Mouse (Mus musculus): Measurements from ENCODE around the gene Polr2m. TPM values are rescaled to one million over a fixed set of nuclear protein-coding genes. Genes with fewer than 3 reads are reported as not detected.
"Not testable (repeated sequence)": the region's sequence is repeated elsewhere in the genome, so short reads cannot be mapped to it uniquely, and the experiment has no call there.

Gene Polr2m
- polyA plus RNA-seq, 1 experiment from 2014 or later, result 380 TPM

- no peak overlapping the region for H3K4me2 ChIP-seq
- H3K27ac ChIP-seq (ENCODE audit: poor library complexity, severe bottlenecking), result no peak overlapping the region
- H3K36me3 ChIP-seq, result no peaks in the 10 kb centered on the region
- no peak overlapping the region for H3K4me3 ChIP-seq
- no peaks in the 10 kb centered on the region for H3K27me3 ChIP-seq (replicated peaks)
- H3K9ac ChIP-seq, result no peak overlapping the region
- no peak for ATAC-seq (ENCODE audit: insufficient number of reproducible peaks, low FRiP score)
- H3K4me1 ChIP-seq (replicated peaks), result peaks cover 11% of the 10 kb centered on the region; the same call in 1 of the 2 replicates
- H3K9me3 ChIP-seq (replicated peaks), result no peaks in the 10 kb centered on the region
- 52% methylated on average over 2 of the region's 2 CpGs for WGBS
These were observed 10.9 kb upstream of the Polr2m start for GRCm38 (mm10) chr9:71496637-71497036.

DNA sequence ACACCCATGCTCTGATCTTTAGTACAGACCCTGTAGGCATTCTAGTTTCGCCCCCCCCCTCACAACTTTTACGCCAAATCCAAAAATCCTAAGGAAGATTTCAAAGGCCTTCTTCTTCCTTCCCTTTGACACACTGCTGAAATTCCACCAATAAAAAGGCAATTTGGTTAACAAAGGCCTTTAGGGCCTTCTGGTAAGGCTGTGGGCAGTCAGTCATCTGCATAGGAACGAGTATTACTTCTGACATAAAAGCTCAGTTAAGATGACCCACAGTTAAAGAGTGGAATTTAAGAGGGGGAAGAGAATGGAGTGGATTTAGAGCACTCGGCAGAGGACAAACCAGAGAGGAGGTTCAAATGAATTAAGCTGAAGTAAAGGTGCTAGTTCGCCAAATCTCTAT is 8.0 kb upstream of the Polr2m start:
- Histone ChIP-seq H3K4me2 (no peak overlapping the region), H3K27ac (ENCODE audit: poor library complexity, severe bottlenecking) (no peak overlapping the region), H3K27me3 (replicated peaks) (no peaks in the 10 kb centered on the region), H3K9me3 (replicated peaks) (no peaks in the 10 kb centered on the region), H3K36me3 (no peaks in the 10 kb centered on the region), H3K4me1 (replicated peaks) (peaks cover 11% of the 10 kb centered on the region; the same call in 1 of the 2 replicates), H3K4me3 (no peak overlapping the region), H3K9ac (no peak overlapping the region)
- 79% methylated on average over 5 of the region's 5 CpGs for WGBS
- no peak for ATAC-seq (ENCODE audit: insufficient number of reproducible peaks, low FRiP score)

GRCm38 (mm10) chr9:71492296-71493025 is 6.7 kb upstream of the Polr2m start:
- Histone ChIP-seq H3K36me3 (no peaks in the 10 kb centered on the region), H3K4me1 (replicated peaks) (peaks cover 11% of the 10 kb centered on the region; the same call in 1 of the 2 replicates), H3K4me3 (no peak overlapping the region), H3K27me3 (replicated peaks) (no peaks in the 10 kb centered on the region), H3K27ac (ENCODE audit: poor library complexity, severe bottlenecking) (no peak overlapping the region), H3K9ac (no peak overlapping the region), H3K9me3 (replicated peaks) (no peaks in the 10 kb centered on the region), H3K4me2 (no peak overlapping the region)
- 70% methylated on average over 15 of the region's 15 CpGs for WGBS
- ATAC-seq (ENCODE audit: insufficient number of reproducible peaks, low FRiP score), result no peak

DNA sequence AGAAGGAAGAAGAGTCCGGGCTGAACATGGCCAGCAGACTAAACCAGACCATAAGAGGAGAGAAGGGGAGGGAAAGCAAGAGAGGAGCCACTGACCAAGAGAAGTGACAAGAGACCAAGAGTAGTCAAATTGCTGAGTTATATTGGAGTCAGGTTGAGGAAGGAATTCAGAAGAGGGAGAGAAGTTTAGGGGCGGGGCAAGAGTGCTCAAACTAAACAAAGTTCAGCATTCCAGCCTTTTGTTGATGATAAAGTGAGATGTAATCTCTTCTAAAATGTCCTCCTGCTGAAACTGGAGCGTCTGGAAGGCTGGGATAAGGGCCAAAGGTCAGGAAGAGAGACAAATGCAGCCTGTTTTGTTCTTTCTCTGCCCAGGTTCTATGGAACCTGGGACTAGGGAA is 4.3 kb upstream of the Polr2m start:
- Histone ChIP-seq H3K4me1 (replicated peaks) (peaks cover 5% of the 10 kb centered on the region; the same call in 1 of the 2 replicates), H3K27me3 (replicated peaks) (no peaks in the 10 kb centered on the region), H3K4me3 (no peak overlapping the region), H3K36me3 (no peaks in the 10 kb centered on the region), H3K9me3 (replicated peaks) (no peaks in the 10 kb centered on the region), H3K4me2 (no peak overlapping the region), H3K27ac (ENCODE audit: poor library complexity, severe bottlenecking) (no peak overlapping the region), H3K9ac (no peak overlapping the region)
- WGBS, result 43% methylated on average over 3 of the region's 3 CpGs
- ATAC-seq (ENCODE audit: insufficient number of reproducible peaks, low FRiP score), result no peak

DNA sequence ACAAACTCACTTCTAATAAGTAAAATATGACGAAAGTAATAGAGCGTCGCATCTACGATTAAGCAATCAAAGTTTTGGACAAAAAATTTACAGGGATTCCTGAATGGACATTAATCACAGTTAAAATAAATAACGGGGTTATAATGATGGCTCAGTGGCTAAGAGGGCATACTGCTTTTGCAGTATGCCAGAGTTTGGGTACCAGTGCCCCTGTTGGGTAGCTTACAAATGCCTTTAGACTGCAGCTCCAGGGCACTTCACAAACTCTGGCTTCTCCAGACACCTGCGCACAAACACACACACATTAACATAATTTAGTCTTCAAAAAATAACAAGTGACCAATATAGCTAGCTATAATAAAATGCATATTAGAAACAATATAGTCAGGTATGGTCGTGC is 392 bp upstream of the Polr2m start:
- Histone ChIP-seq H3K9ac (no peak overlapping the region), H3K4me3 (peak overlapping the region; percentile 96; the same call in 1 of the 2 replicates), H3K27ac (ENCODE audit: poor library complexity, severe bottlenecking) (0 out of 2 replicates have a peak overlapping the region, but pooled peaks have one; percentile 2), H3K27me3 (replicated peaks) (no peaks in the 10 kb centered on the region), H3K4me1 (replicated peaks) (peaks cover 15% of the 10 kb centered on the region), H3K36me3 (peaks cover 25% of the 10 kb centered on the region), H3K9me3 (replicated peaks) (no peaks in the 10 kb centered on the region), H3K4me2 (peak overlapping the region; percentile 64)
- ATAC-seq (ENCODE audit: insufficient number of reproducible peaks, low FRiP score), result no peak
- 49% methylated on average over 7 of the region's 7 CpGs for WGBS

GRCm38 (mm10) chr9:71484871-71485474 is 762 bp downstream of the Polr2m start:
- WGBS, result 2% methylated on average over 14 of the region's 14 CpGs
- no peaks in the 10 kb centered on the region for H3K9me3 ChIP-seq (replicated peaks)
- peaks cover 25% of the 10 kb centered on the region for H3K4me1 ChIP-seq (replicated peaks)
- ATAC-seq (ENCODE audit: insufficient number of reproducible peaks, low FRiP score), result no peak
- H3K9ac ChIP-seq, result peak overlapping the region; percentile 100
- peaks cover 36% of the 10 kb centered on the region for H3K36me3 ChIP-seq
- peak overlapping the region; percentile 97 for H3K27ac ChIP-seq (ENCODE audit: poor library complexity, severe bottlenecking)
- H3K27me3 ChIP-seq (replicated peaks), result no peaks in the 10 kb centered on the region
- H3K4me3 ChIP-seq, result peak overlapping the region; percentile 96
- peak overlapping the region; percentile 64 for H3K4me2 ChIP-seq

DNA sequence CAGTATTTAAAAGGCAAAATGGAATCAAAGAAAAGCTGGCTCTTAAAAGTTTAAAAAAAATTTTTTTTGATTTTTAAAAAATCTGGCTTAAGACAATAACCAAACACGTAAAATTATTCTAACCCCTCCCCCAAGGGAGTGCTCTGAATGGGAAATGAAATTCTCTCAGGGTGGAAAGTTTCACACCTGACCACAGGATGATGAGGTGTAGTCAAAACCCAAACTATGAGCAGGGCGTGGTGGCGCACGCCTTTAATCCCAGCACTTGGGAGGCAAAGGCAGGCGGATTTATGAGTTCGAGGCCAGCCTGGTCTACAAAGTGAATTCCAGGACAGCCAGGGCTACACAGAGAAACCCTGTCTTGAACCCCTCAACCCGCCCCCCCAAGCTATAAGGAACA is 1.9 kb downstream of the Polr2m start:
- not testable (repeated sequence) for H3K9me3 ChIP-seq (replicated peaks); H3K27me3 ChIP-seq (replicated peaks); H3K27ac ChIP-seq (ENCODE audit: poor library complexity, severe bottlenecking); ATAC-seq (ENCODE audit: insufficient number of reproducible peaks, low FRiP score)
- H3K4me1 ChIP-seq (replicated peaks), result peaks cover 30% of the 10 kb centered on the region
- H3K4me2 ChIP-seq, result peak overlapping the region; percentile 64
- 85% methylated on average over 7 of the region's 7 CpGs for WGBS
- H3K4me3 ChIP-seq, result peak overlapping the region; percentile 8; the same call in 1 of the 2 replicates
- H3K36me3 ChIP-seq, result peaks cover 47% of the 10 kb centered on the region
- H3K9ac ChIP-seq, result peak overlapping the region; percentile 44; the same call in 1 of the 2 replicates

GRCm38 (mm10) chr9:71480305-71480704 is 5.4 kb downstream of the Polr2m start:
- ATAC-seq (ENCODE audit: insufficient number of reproducible peaks, low FRiP score), result no peak
- H3K36me3 ChIP-seq, result peaks cover 79% of the 10 kb centered on the region
- no peak overlapping the region for H3K4me3 ChIP-seq
- no peak overlapping the region for H3K27ac ChIP-seq (ENCODE audit: poor library complexity, severe bottlenecking)
- H3K9ac ChIP-seq, result no peak overlapping the region
- H3K4me2 ChIP-seq, result no peak overlapping the region
- peaks cover 30% of the 10 kb centered on the region for H3K4me1 ChIP-seq (replicated peaks)
- H3K27me3 ChIP-seq (replicated peaks), result no peaks in the 10 kb centered on the region
- 56% methylated on average over 2 of the region's 2 CpGs for WGBS
- H3K9me3 ChIP-seq (replicated peaks), result no peaks in the 10 kb centered on the region

- Histone ChIP-seq H3K4me2 (no peak overlapping the region), H3K27me3 (replicated peaks) (no peaks in the 10 kb centered on the region), H3K9ac (no peak overlapping the region), H3K4me1 (replicated peaks) (peaks cover 30% of the 10 kb centered on the region), H3K27ac (ENCODE audit: poor library complexity, severe bottlenecking) (no peak overlapping the region), H3K9me3 (replicated peaks) (no peaks in the 10 kb centered on the region), H3K4me3 (no peak overlapping the region), H3K36me3 (peaks cover 88% of the 10 kb centered on the region)
- WGBS, result 87% methylated on average over 9 of the region's 9 CpGs
- no peak for ATAC-seq (ENCODE audit: insufficient number of reproducible peaks, low FRiP score)
These were observed 6.3 kb downstream of the Polr2m start for GRCm38 (mm10) chr9:71479413-71479812.

DNA sequence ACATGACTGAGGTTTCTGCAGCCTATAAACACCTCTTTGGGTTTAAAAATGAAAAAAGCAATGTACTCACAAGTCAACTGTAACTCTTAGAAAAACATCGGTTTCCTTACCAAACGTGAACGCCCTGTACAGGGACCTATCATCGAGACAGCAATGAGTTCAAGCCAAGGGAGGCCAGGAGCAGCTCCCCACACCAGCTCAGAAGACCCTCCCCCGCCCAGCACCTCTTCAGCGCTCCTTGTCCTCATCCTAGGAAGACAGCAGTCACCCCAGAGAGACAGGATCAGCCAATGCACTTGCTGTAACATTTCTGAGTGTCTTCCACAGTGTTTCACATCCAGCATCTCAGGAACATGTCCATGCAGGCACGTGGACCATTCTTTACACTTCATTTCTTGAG is 7.1 kb downstream of the Polr2m start:
- no peak overlapping the region for H3K27ac ChIP-seq (ENCODE audit: poor library complexity, severe bottlenecking)
- no peak overlapping the region for H3K9ac ChIP-seq
- WGBS, result 90% methylated on average over 7 of the region's 7 CpGs
- no peaks in the 10 kb centered on the region for H3K9me3 ChIP-seq (replicated peaks)
- ATAC-seq (ENCODE audit: insufficient number of reproducible peaks, low FRiP score), result no peak
- no peaks in the 10 kb centered on the region for H3K27me3 ChIP-seq (replicated peaks)
- H3K4me1 ChIP-seq (replicated peaks), result peaks cover 27% of the 10 kb centered on the region
- no peak overlapping the region for H3K4me2 ChIP-seq
- H3K36me3 ChIP-seq, result peaks cover 96% of the 10 kb centered on the region
- H3K4me3 ChIP-seq, result no peak overlapping the region

GRCm38 (mm10) chr9:71476601-71477000 is 9.1 kb downstream of the Polr2m start:
- 89% methylated on average over 3 of the region's 3 CpGs for WGBS
- H3K27me3 ChIP-seq (replicated peaks), result no peaks in the 10 kb centered on the region
- H3K4me2 ChIP-seq, result no peak overlapping the region
- no peak for ATAC-seq (ENCODE audit: insufficient number of reproducible peaks, low FRiP score)
- H3K4me3 ChIP-seq, result no peak overlapping the region
- H3K4me1 ChIP-seq (replicated peaks), result peaks cover 19% of the 10 kb centered on the region
- H3K27ac ChIP-seq (ENCODE audit: poor library complexity, severe bottlenecking), result no peak overlapping the region
- no peaks in the 10 kb centered on the region for H3K9me3 ChIP-seq (replicated peaks)
- H3K9ac ChIP-seq, result no peak overlapping the region
- peaks cover 77% of the 10 kb centered on the region for H3K36me3 ChIP-seq
